Mouse (Mus musculus) CH12.LX (cell line): Measurements from ENCODE around the gene Csmd2. TPM values are rescaled to one million over a fixed set of nuclear protein-coding genes. Genes with fewer than 3 reads are reported as not detected.

Source experiments
- DNase-seq: peaks from one replicate; pipeline ENCODE4 v3.0.0-alpha.2; 2013; ENCODE audit errors: extremely low read depth
- H3K27ac ChIP-seq: 2 replicates; pipeline ENCODE4 v1.5.1; 2012; ENCODE audit warnings: low read depth, mild to moderate bottlenecking, control low read depth, moderate library complexity; ENCODE audit not compliant: insufficient read depth
- H3K27me3 ChIP-seq: replicated peaks from 2 replicates; pipeline ENCODE3; 2012; ENCODE audit warnings: inconsistent platforms
- H3K36me3 ChIP-seq, 2 experiments: replicated peaks in 1 of 2; 2 replicates each; pipeline versions ENCODE3 to v1.6.1; 2012; ENCODE audit warnings: inconsistent platforms in 1 of 2, low read length in 1 of 2, mild to moderate bottlenecking in 1 of 2, mixed read lengths in 1 of 2, moderate library complexity in 1 of 2; ENCODE audit not compliant: control insufficient read depth in 1 of 2, insufficient read depth in 1 of 2
- H3K4me1 ChIP-seq, 2 experiments: 2 replicates each; pipeline ENCODE4 v1.6.1; 2012; ENCODE audit warnings: inconsistent platforms in 1 of 2, moderate library complexity in 1 of 2; ENCODE audit not compliant: insufficient read depth in 2 of 2, control insufficient read depth in 1 of 2
- H3K4me2 ChIP-seq: 2 replicates; pipeline ENCODE4 v1.6.1; 2012; ENCODE audit warnings: low read depth, mild to moderate bottlenecking, control low read depth; ENCODE audit not compliant: poor library complexity, insufficient read depth, severe bottlenecking
- H3K4me3 ChIP-seq, 3 experiments: fragments of 150-350 bp in 1 of 3; sonication (generic) in 1 of 3; replicated peaks in 1 of 3; 2 replicates each; pipeline versions ENCODE3 to v1.5.1; 2011 to 2012; ENCODE audit warnings: low read depth in 2 of 3, low read length in 2 of 3, mild to moderate bottlenecking in 2 of 3, moderate library complexity in 2 of 3, control low read depth in 1 of 3, improper control_type of control experiment in 1 of 3, inconsistent platforms in 1 of 3, mixed read lengths in 1 of 3; ENCODE audit not compliant: poor library complexity in 1 of 3
- H3K79me2 ChIP-seq: replicated peaks from 2 replicates; pipeline ENCODE4 v1.6.1; 2012; ENCODE audit warnings: mild to moderate bottlenecking, moderate library complexity; ENCODE audit not compliant: control insufficient read depth, poor library complexity, insufficient read depth, severe bottlenecking; ENCODE audit errors: extremely low read depth
- H3K9ac ChIP-seq: 2 replicates; pipeline ENCODE4 v1.6.1; 2012; ENCODE audit warnings: low read depth, mild to moderate bottlenecking, control low read depth, moderate library complexity; ENCODE audit not compliant: insufficient read depth
- H3K9me3 ChIP-seq: replicated peaks from 2 replicates; pipeline ENCODE3; 2012; ENCODE audit warnings: low read length, inconsistent platforms, mixed read lengths
- BHLHE40 ChIP-seq: IDR thresholded peaks from 2 replicates; pipeline ENCODE4 v1.6.1; 2011; ENCODE audit warnings: mild to moderate bottlenecking, low read depth, low read length, improper control_type of control experiment
- CHD1 ChIP-seq: IDR thresholded peaks from 2 replicates; pipeline ENCODE4 v1.6.1; 2012; ENCODE audit warnings: low read depth, low read length, improper control_type of control experiment, inconsistent platforms
- CHD2 ChIP-seq: IDR thresholded peaks from 2 replicates; pipeline ENCODE4 v1.6.1; 2011; ENCODE audit warnings: low read length, improper control_type of control experiment
- E2F4 ChIP-seq: IDR thresholded peaks from 2 replicates; pipeline ENCODE4 v1.6.1; 2011; ENCODE audit warnings: low read depth, low read length, improper control_type of control experiment; ENCODE audit not compliant: insufficient replicate concordance
- EP300 ChIP-seq: IDR thresholded peaks from 2 replicates; pipeline ENCODE4 v1.6.1; 2011; ENCODE audit warnings: low read length, improper control_type of control experiment
- HCFC1 ChIP-seq: IDR thresholded peaks from 2 replicates; pipeline ENCODE4 v1.6.1; 2012; ENCODE audit warnings: low read depth, mild to moderate bottlenecking, inconsistent platforms, low read length, improper control_type of control experiment
- JUN ChIP-seq: IDR thresholded peaks from 2 replicates; pipeline ENCODE4 v1.6.1; 2011; ENCODE audit warnings: low read depth, mild to moderate bottlenecking, low read length, improper control_type of control experiment, moderate library complexity; ENCODE audit not compliant: insufficient read depth
- KAT2A ChIP-seq: IDR thresholded peaks from 2 replicates; pipeline ENCODE4 v1.6.1; 2012; ENCODE audit warnings: low read length, improper control_type of control experiment, inconsistent platforms; ENCODE audit not compliant: insufficient replicate concordance
- MEF2A ChIP-seq: IDR thresholded peaks from 2 replicates; pipeline ENCODE4 v1.6.1; 2014; ENCODE audit warnings: low read depth, mild to moderate bottlenecking, inconsistent platforms, low read length, improper control_type of control experiment, borderline replicate concordance
- MYC ChIP-seq: IDR thresholded peaks from 2 replicates; pipeline ENCODE4 v1.6.1; 2011; ENCODE audit warnings: low read depth, mild to moderate bottlenecking, improper control_type of control experiment, low read length
- NELFE ChIP-seq: IDR thresholded peaks from 2 replicates; pipeline ENCODE4 v1.6.1; 2011; ENCODE audit warnings: low read depth, low read length, improper control_type of control experiment
- NRF1 ChIP-seq: IDR thresholded peaks from 2 replicates; pipeline ENCODE4 v1.6.1; 2014; ENCODE audit warnings: low read depth, mild to moderate bottlenecking, inconsistent platforms, low read length, improper control_type of control experiment, moderate library complexity
- PAX5 ChIP-seq: IDR thresholded peaks from 2 replicates; pipeline ENCODE4 v1.6.1; 2012; ENCODE audit warnings: low read length, inconsistent platforms, mixed read lengths
- SIN3A ChIP-seq: IDR thresholded peaks from 2 replicates; pipeline ENCODE4 v1.6.1; 2012; ENCODE audit warnings: low read length, improper control_type of control experiment, inconsistent platforms
- SMC3 ChIP-seq: IDR thresholded peaks from 2 replicates; pipeline ENCODE4 v1.6.1; 2011; ENCODE audit warnings: low read depth, low read length, improper control_type of control experiment
- TCF12 ChIP-seq: IDR thresholded peaks from 2 replicates; pipeline ENCODE4 v1.6.1; 2014; ENCODE audit warnings: low read depth, mild to moderate bottlenecking, inconsistent platforms, low read length, improper control_type of control experiment
- UBTF ChIP-seq: IDR thresholded peaks from 2 replicates; pipeline ENCODE4 v1.6.1; 2012; ENCODE audit warnings: low read depth, mild to moderate bottlenecking, inconsistent platforms, low read length, improper control_type of control experiment, moderate library complexity
- ZKSCAN1 ChIP-seq: IDR thresholded peaks from 2 replicates; pipeline ENCODE4 v1.6.1; 2012; ENCODE audit warnings: low read depth, inconsistent platforms, low read length, improper control_type of control experiment, borderline replicate concordance
- dilution Hi-C: fragments of 300-500 bp; cut with MboI; formaldehyde crosslinking; loops from 2 replicates; pipeline ENCODE4 v1.14.3; 2020; ENCODE audit warnings: low sequenced_read_pairs; ENCODE audit not compliant: extremely low pct_unique_long_range_greater_than_20kb, extremely low pct_ligation_motif_present
- in situ Hi-C: fragments of 300-500 bp; cut with MboI; formaldehyde crosslinking; loops from 3 replicates; pipeline ENCODE4 v1.14.3; 2019; ENCODE audit warnings: low sequenced_read_pairs, low pct_ligation_motif_present, low pct_unique_long_range_greater_than_20kb, mixed read lengths
- polyA plus RNA-seq: library from polyadenylated mRNA; unstranded; fragments of >175 nt; gene quantifications from 2 replicates; pipeline ENCODE4 v1.2.1, GENCODE M21; 2012; ENCODE audit warnings: low read depth; ENCODE audit not compliant: insufficient read length
- total RNA-seq, 2 experiments: library from RNA; depleted of rRNA; stranded (reverse); fragments of 300-350 nt in 1 of 2; fragments of >200 nt in 1 of 2; gene quantifications; 2 replicates each; pipeline ENCODE4 v1.2.3; 2012 to 2014

The Csmd2 gene
- total and polyA plus RNA-seq, 3 experiments, result 0.08 to 0.80 TPM; not detected in 1

GRCm38 (mm10) chr4:128179581-128179980, 191.9 kb downstream of the Csmd2 start:
- no peaks in the 10 kb centered on the region for H3K27me3 ChIP-seq
- H3K36me3 ChIP-seq, result no peaks in the 10 kb centered on the region
- H3K9me3 ChIP-seq, result peaks cover 92% of the 10 kb centered on the region
- no peak overlapping the region for H3K27ac ChIP-seq
- no peak for TF ChIP-seq PAX5
- no peak for TF ChIP-seq NRF1
- TF ChIP-seq, all 38 proteins: peak for 0
- no peak for DNase-seq
- no peak overlapping the region for H3K9ac ChIP-seq
- H3K4me1 ChIP-seq, result no peaks in the 10 kb centered on the region
- dilution Hi-C loops (no loop called here), in situ Hi-C loops (no loop called here)
- H3K4me3 ChIP-seq, result no peak overlapping the region
- no peaks in the 10 kb centered on the region for H3K79me2 ChIP-seq
- H3K4me2 ChIP-seq, result no peak overlapping the region

DNA sequence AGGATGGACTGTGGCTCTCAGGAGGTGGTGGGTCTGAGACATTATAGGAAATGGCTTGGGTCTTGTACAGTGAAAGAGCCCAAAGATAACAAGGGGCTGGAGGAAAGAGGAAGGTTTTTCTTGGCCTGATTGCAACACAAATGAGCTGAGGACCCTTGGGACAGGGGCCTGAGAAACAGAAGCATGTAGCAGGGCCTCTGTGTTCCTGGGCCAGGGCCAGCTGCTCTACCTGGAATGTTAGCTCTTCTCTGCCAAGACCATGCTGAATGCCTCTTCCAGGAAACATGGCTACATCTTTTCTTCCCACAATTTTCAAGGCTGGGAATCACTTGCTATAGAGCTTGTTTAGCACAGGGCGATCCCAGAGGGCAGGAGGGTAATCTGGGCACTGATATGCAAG, 197.1 kb downstream of the Csmd2 start:
- no peaks in the 10 kb centered on the region for H3K27me3 ChIP-seq
- TF ChIP-seq E2F4, result no peak
- TF ChIP-seq SMC3, result no peak
- TF ChIP-seq SIN3A, result no peak
- no peak for TF ChIP-seq BHLHE40
- no peak for TF ChIP-seq CHD2
- no peak for TF ChIP-seq MYC
- TF ChIP-seq MEF2A, result no peak
- no peak for TF ChIP-seq KAT2A
- TF ChIP-seq CHD1, result no peak
- DNase-seq, result no peak
- no peak overlapping the region for H3K9ac ChIP-seq
- peaks cover 88% of the 10 kb centered on the region for H3K9me3 ChIP-seq
- no peak overlapping the region for H3K27ac ChIP-seq
- in situ Hi-C loops, result no loop called here
- no peaks in the 10 kb centered on the region for H3K79me2 ChIP-seq
- H3K4me3 ChIP-seq, result no peak overlapping the region
- H3K4me1 ChIP-seq, result no peaks in the 10 kb centered on the region
- no peak overlapping the region for H3K4me2 ChIP-seq
- no peaks in the 10 kb centered on the region for H3K36me3 ChIP-seq
- dilution Hi-C loops, result no loop called here

- H3K27me3 ChIP-seq, result no peaks in the 10 kb centered on the region
- H3K79me2 ChIP-seq, result no peaks in the 10 kb centered on the region
- TF ChIP-seq MEF2A (no peak), TCF12 (no peak), NELFE (no peak), JUN (no peak), ZKSCAN1 (no peak), UBTF (no peak), HCFC1 (no peak), EP300 (no peak), CHD1 (no peak)
- dilution Hi-C loops, result no loop called here
- H3K4me3 ChIP-seq, result no peak overlapping the region
- H3K27ac ChIP-seq, result no peak overlapping the region
- H3K9ac ChIP-seq, result no peak overlapping the region
- no peak for DNase-seq
- no peaks in the 10 kb centered on the region for H3K36me3 ChIP-seq
- in situ Hi-C loops, result no loop called here
- no peak overlapping the region for H3K4me2 ChIP-seq
- H3K4me1 ChIP-seq, result no peaks in the 10 kb centered on the region
- peaks cover 72% of the 10 kb centered on the region for H3K9me3 ChIP-seq
These were observed 206.8 kb downstream of the Csmd2 start for GRCm38 (mm10) chr4:128194454-128194853.
